Mouse (Mus musculus): Measurements from ENCODE around the gene Tubg2.

DNA sequence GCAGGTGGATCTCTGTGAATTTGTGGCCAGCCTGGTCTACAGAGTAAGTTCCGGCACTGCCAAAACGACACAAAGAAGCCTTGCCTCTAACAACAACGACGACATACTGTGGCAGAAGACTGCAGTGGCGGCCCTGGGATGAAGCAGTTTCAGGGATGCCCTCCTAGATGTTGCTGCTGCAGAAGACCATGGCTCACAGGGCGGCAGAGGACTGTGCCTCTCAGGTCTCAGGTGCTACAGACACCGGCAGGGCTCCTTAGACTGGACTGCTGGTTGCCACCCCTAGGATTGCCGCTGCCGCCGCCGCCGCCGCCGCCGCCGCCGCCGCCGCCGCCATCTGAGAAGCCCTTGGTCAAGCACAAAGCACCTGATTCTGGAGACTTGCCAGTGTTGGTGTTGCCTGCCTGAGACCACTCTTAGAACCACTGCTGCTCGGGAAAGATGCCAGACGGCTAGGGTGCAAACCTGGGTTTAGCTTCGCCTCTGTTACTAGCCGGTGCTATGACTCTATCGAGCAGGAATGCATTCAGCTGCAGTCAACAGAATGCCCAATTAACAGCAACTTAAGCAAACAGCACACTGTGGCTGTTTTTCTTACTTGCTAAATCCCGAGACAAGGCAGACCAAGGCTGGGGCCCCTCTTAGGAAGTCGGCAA, 15.4 kb upstream of the Tubg2 start:
- TF ChIP-seq POLR2A (IDR thresholded peaks at IDR 0.05; ENCODE audit: low read depth, low read length) (no peak), CTCF (IDR thresholded peaks at IDR 0.05; ENCODE audit: extremely low read depth, insufficient read length, insufficient replicate concordance, low read depth, low read length) (no peak)
